In genomic region chr1:122687080-122687479, GRCm38 (mm10) we compare ENCODE assay signal across 32 mouse cellular contexts.
"Had no signal": no experiment of that assay in that cellular context is flagged by ENCODE, and none has a peak within 500 bp of the region (broad histone marks: within the 10 kb centered on the region; RNA-seq: fewer than 3 reads in every experiment).

No protein-coding gene starts in this region.

- H3K4me1 ChIP-seq: heart, embryonic 10.5 days; heart, embryonic 12.5 days; heart, embryonic 13.5 days; heart, embryonic 15.5 days; hindbrain, embryonic 10.5 days; hindbrain, embryonic 12.5 days; hindbrain, embryonic 13.5 days; hindbrain, embryonic 15.5 days; kidney, embryonic 15.5 days had no signal

- ATAC-seq: hindbrain, embryonic 16.5 days; hindbrain, postnatal 0 days; inflammation-experienced regulatory T-cells, adult 6 months had no signal

- H3K27me3 ChIP-seq: heart, embryonic 12.5 days; heart, embryonic 13.5 days; heart, embryonic 15.5 days; hindbrain, embryonic 12.5 days; hindbrain, embryonic 13.5 days; hindbrain, embryonic 15.5 days; kidney, embryonic 15.5 days had no signal

- H3K36me3 ChIP-seq: heart, embryonic 10.5 days; heart, embryonic 12.5 days; heart, embryonic 13.5 days; heart, embryonic 15.5 days; hindbrain, embryonic 10.5 days; hindbrain, embryonic 12.5 days; hindbrain, embryonic 13.5 days; hindbrain, embryonic 15.5 days; kidney, embryonic 15.5 days had no signal

- H3K9me3 ChIP-seq: heart, embryonic 13.5 days; heart, embryonic 15.5 days; hindbrain, embryonic 10.5 days; hindbrain, embryonic 12.5 days; hindbrain, embryonic 13.5 days; hindbrain, embryonic 15.5 days; kidney, embryonic 15.5 days had no signal

- DNase-seq: heart, postnatal 10 days; heart, postnatal 14 days; heart, postnatal 36 days; heart, postnatal 4 days; kidney, adult 11 months; kidney, adult 18-20 months; kidney, adult 2 months; kidney, adult 8-10 months; kidney, adult 9 months; kidney, postnatal 10 days; kidney, postnatal 14 days; kidney, postnatal 25 days; kidney, postnatal 36 days; kidney, postnatal 4 days; layer of hippocampus, adult 9-11 months; layer of hippocampus, postnatal 36 days had no signal

- H3K9ac ChIP-seq: heart, embryonic 12.5 days; heart, embryonic 13.5 days; heart, embryonic 15.5 days; hindbrain, embryonic 12.5 days; hindbrain, embryonic 13.5 days; hindbrain, embryonic 15.5 days; kidney, embryonic 15.5 days had no signal

- H3K27ac ChIP-seq: heart, embryonic 10.5 days; heart, embryonic 13.5 days; heart, embryonic 15.5 days; hindbrain, embryonic 10.5 days; hindbrain, embryonic 12.5 days; hindbrain, embryonic 13.5 days; hindbrain, embryonic 15.5 days; hindbrain, postnatal 0 days; kidney, embryonic 15.5 days; kidney, postnatal 0 days; layer of hippocampus, adult 2 months; left cerebral cortex, adult 2 months had no signal

- H3K4me3 ChIP-seq: heart, embryonic 10.5 days; heart, embryonic 12.5 days; heart, embryonic 13.5 days; heart, embryonic 15.5 days; hindbrain, embryonic 10.5 days; hindbrain, embryonic 12.5 days; hindbrain, embryonic 13.5 days; hindbrain, embryonic 15.5 days; kidney, embryonic 15.5 days; layer of hippocampus, adult 2 months; left cerebral cortex, adult 2 months had no signal

- H3K4me2 ChIP-seq: heart, embryonic 11.5 days; heart, embryonic 12.5 days; heart, embryonic 13.5 days; heart, embryonic 15.5 days; hindbrain, embryonic 12.5 days; hindbrain, embryonic 13.5 days; hindbrain, embryonic 15.5 days; kidney, embryonic 15.5 days had no signal
